Mouse (Mus musculus) macrophage (primary cell): ENCODE results near the gene Trmt112. TPM values are rescaled to one million over a fixed set of nuclear protein-coding genes. Genes with fewer than 3 reads are reported as not detected.
A peak's percentile ranks its signal among the peaks of the same experiment; 100 is the strongest.

ENCODE experiments used
- H3K27ac ChIP-seq: fragments of 350-480 bp; formaldehyde crosslinking; 2 replicates; pipeline ENCODE4 v1.9.0; 2021
- H3K36me3 ChIP-seq: fragments of 350-480 bp; formaldehyde crosslinking; 2 replicates; pipeline ENCODE4 v1.9.0; 2021; ENCODE audit errors: inconsistent target
- H3K4me3 ChIP-seq: fragments of 350-480 bp; formaldehyde crosslinking; 2 replicates; pipeline ENCODE4 v1.9.0; 2021; ENCODE audit errors: inconsistent target
- H3K79me2 ChIP-seq: fragments of 350-480 bp; formaldehyde crosslinking; 2 replicates; pipeline ENCODE4 v1.9.0; 2021; ENCODE audit errors: inconsistent target
- WGBS: methylation state at CpG from one replicate; pipeline ENCODE4 v1.1.7; 2026; ENCODE audit warnings: inconsistent platforms; ENCODE audit not compliant: missing documents; 5-methylcytosine and 5-hydroxymethylcytosine counted together
- polyA plus RNA-seq: library from polyadenylated mRNA; stranded (reverse); fragments of 250-400 nt; gene quantifications from 3 replicates; pipeline ENCODE4 v1.2.4, GENCODE M21; 2018; ENCODE audit warnings: inconsistent platforms

Trmt112 gene
- polyA plus RNA-seq, 1 experiment from 2014 or later: 70.0 TPM

DNA sequence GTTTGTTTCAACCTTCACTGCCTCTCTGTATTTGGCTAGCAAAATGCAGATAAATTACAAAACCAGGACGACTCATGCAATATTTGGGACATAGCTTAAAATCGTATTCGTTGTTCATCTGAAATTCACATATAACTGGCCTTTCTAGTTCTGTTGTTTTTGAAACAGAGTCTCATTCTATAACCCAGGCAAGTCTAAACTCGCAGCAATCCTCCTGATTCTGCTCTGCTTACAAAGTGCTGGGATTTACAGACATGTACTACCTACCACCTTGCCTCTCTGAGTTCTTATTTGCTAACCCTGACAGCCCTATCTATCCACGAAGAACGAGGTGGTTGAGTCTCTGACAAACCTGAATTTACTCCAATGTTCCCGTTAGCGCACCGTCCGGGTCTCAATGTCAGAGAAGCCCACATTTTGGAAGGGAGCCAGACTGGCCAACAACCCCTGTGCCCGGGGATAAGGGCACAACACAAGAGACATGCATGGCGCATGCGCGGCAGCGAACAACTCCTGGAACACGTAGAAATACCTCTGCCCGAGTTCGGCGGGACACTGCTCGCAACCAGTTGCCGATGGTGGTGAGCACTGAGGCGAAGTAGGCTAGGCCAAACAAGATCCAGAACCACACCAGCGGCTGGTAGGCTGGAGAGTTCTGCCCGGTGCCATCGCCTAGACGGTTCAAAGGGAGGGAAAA lies 17.2 kb downstream of the Trmt112 start:
- H3K27ac ChIP-seq: no peak overlapping the region
- no peaks in the 10 kb centered on the region for H3K36me3 ChIP-seq
- 32% methylated on average over 26 of the region's 26 CpGs for WGBS
- no peaks in the 10 kb centered on the region for H3K79me2 ChIP-seq
- no peak overlapping the region for H3K4me3 ChIP-seq

GRCm38 (mm10) chr19:6928080-6928479 lies 18.6 kb downstream of the Trmt112 start:
- Histone ChIP-seq H3K79me2 (no peaks in the 10 kb centered on the region), H3K4me3 (no peak overlapping the region), H3K27ac (no peak overlapping the region), H3K36me3 (no peaks in the 10 kb centered on the region)
- WGBS: 29% methylated on average over 9 of the region's 9 CpGs

- WGBS: no CpG with 5 or more reads among the region's 2 CpGs
- Histone ChIP-seq H3K79me2 (no peaks in the 10 kb centered on the region), H3K27ac (no peak overlapping the region), H3K36me3 (no peaks in the 10 kb centered on the region), H3K4me3 (no peak overlapping the region)
These were observed 21.5 kb downstream of the Trmt112 start for GRCm38 (mm10) chr19:6931002-6931401.

GRCm38 (mm10) chr19:6932018-6932417 lies 22.5 kb downstream of the Trmt112 start:
- 100% methylated on average over 1 of the region's 1 CpGs for WGBS
- no peak overlapping the region for H3K27ac ChIP-seq
- H3K79me2 ChIP-seq: no peaks in the 10 kb centered on the region
- H3K36me3 ChIP-seq: no peaks in the 10 kb centered on the region
- no peak overlapping the region for H3K4me3 ChIP-seq

DNA sequence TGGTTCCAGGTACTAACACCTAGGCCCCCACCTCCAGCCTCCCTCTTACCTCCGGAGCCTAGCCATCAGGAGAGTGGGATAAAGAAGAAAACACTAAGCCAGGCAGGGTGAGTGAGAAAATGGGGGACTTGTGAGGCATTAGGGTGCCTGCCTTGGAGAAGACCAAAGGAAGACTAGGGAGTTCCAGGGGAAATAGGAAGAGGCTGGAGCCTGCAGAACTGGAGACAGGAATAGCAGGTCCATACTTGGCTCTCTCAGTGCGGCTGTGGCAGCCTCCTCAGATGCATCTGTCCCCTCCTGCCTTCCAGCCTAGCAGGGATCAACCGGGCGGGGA lies 23.6 kb downstream of the Trmt112 start:
- WGBS: 47% methylated on average over 4 of the region's 4 CpGs
- Histone ChIP-seq H3K79me2 (no peaks in the 10 kb centered on the region), H3K36me3 (no peaks in the 10 kb centered on the region; the same call in 1 of the 2 replicates), H3K4me3 (no peak overlapping the region), H3K27ac (no peak overlapping the region)

GRCm38 (mm10) chr19:6933436-6934194 lies 24.1 kb downstream of the Trmt112 start:
- no peak overlapping the region for H3K27ac ChIP-seq
- no peaks in the 10 kb centered on the region; the same call in 1 of the 2 replicates for H3K36me3 ChIP-seq
- 9% methylated on average over 50 of the region's 58 CpGs for WGBS
- H3K4me3 ChIP-seq: no peak overlapping the region
- H3K79me2 ChIP-seq: no peaks in the 10 kb centered on the region

GRCm38 (mm10) chr19:6934195-6934977 lies 24.9 kb downstream of the Trmt112 start, which contains the start of gene Kcnk4:
Gene Kcnk4, minus strand, starts transcription at chr19:6934515.
- Histone ChIP-seq H3K4me3 (no peak within 1 kb of the TSS), H3K27ac (no peak within 1 kb of the TSS)
- WGBS: 28% methylated on average over 22 of the region's 23 CpGs

GRCm38 (mm10) chr19:6936299-6936698 lies 26.8 kb downstream of the Trmt112 start:
- Histone ChIP-seq H3K79me2 (no peaks in the 10 kb centered on the region), H3K4me3 (no peak overlapping the region), H3K27ac (no peak overlapping the region), H3K36me3 (no peaks in the 10 kb centered on the region; the same call in 1 of the 2 replicates)
- 31% methylated on average over 3 of the region's 3 CpGs for WGBS

More at GRCm38 (mm10) chr19:6934195-6934977, 24.9 kb downstream of the Trmt112 start, which contains the start of gene Kcnk4:
- Histone ChIP-seq H3K36me3 (no peaks in the 10 kb centered on the region; the same call in 1 of the 2 replicates), H3K79me2 (no peaks in the 10 kb centered on the region)

DNA sequence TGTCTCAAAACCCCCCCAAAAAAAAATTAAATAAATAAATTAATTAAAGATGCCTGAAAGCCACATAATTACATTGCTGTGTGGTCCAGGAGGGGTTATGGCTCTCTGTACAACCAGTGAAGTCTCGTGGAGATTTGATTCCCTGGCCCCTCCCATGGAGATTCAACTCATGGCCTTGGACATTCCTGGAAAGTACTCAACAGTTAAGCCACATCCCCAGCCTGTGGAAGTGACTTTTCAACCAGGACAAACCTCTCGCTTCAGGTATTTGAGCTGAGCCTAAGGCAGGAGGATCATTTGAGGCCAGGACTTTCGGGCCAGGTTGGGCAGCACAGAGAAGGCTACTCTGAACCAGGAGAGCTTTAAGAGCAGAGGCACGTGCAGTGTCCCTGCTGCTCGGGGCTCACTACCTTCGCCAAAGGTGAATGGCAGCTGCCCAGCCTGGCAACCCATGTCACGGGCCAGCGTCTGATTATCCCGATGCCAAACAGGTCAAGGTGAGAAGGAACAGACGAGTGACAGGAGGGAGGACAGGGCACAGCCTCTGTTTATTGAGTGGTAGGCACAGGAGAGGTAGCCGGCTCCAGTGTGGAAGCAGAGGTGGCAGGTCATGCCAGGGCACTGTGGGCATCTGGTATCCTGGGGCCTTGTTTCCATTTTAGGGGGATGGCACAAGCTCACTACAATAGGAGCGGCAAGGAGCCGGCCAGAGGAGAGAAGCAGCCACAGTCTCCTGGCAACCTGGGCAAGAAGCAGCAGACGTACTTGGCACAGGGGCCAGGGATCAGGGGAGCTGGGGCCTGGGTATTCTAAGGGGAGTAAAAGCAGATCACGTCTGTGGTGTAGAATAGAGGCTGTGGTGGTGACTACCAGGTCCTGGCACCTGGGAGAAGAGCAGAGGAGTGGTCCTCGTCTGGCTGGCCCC lies 28.3 kb downstream of the Trmt112 start:
- WGBS: 94% methylated on average over 16 of the region's 16 CpGs
- H3K4me3 ChIP-seq: no peak overlapping the region
- H3K79me2 ChIP-seq: peaks cover 4% of the 10 kb centered on the region
- no peak overlapping the region for H3K27ac ChIP-seq
- no peaks in the 10 kb centered on the region; the same call in 1 of the 2 replicates for H3K36me3 ChIP-seq

DNA sequence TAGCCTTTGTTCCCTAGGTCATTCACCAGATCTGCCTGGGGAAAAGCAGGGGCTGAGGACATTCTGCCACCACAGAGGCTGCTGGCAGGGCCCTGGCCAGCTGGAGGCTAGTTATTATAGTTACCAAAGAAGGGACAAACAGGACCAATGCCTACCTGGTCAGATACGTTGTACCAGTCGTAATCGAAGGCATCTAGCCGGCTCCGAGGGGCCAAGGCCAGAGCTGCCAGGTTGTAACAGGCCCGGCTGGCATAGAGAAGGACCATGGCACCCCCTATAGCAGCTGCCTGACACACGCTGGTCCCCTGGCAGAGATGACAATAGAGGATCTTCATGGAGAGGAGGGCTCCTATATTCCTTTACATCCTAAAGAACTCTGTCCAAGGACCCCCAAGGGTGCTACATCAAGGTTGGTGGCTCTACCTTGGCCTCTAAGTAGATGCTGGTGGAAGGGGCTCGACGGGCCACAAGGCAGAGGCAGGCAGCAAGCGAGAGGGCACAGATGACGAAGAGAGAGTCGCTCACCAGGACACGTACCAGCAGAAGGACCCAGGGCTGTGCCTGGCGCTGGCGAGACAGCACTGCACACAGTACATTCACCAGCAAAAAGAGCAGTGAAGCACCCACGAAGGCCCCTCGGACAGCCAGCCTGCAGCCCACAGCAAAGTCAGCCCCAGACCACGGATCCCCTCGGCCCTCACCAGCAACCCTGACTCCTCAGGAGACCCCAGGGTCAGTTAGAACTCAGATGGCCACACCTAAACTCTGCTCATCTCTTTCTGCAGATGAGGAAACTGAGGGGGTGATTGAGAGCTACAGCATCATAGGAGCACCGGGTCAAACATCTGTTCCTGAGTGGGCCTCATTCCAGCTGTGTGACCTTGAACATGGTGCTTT lies 29.9 kb downstream of the Trmt112 start:
- H3K27ac ChIP-seq: no peak overlapping the region
- 94% methylated on average over 20 of the region's 20 CpGs for WGBS
- no peaks in the 10 kb centered on the region; the same call in 1 of the 2 replicates for H3K36me3 ChIP-seq
- peaks cover 17% of the 10 kb centered on the region for H3K79me2 ChIP-seq
- no peak overlapping the region for H3K4me3 ChIP-seq

DNA sequence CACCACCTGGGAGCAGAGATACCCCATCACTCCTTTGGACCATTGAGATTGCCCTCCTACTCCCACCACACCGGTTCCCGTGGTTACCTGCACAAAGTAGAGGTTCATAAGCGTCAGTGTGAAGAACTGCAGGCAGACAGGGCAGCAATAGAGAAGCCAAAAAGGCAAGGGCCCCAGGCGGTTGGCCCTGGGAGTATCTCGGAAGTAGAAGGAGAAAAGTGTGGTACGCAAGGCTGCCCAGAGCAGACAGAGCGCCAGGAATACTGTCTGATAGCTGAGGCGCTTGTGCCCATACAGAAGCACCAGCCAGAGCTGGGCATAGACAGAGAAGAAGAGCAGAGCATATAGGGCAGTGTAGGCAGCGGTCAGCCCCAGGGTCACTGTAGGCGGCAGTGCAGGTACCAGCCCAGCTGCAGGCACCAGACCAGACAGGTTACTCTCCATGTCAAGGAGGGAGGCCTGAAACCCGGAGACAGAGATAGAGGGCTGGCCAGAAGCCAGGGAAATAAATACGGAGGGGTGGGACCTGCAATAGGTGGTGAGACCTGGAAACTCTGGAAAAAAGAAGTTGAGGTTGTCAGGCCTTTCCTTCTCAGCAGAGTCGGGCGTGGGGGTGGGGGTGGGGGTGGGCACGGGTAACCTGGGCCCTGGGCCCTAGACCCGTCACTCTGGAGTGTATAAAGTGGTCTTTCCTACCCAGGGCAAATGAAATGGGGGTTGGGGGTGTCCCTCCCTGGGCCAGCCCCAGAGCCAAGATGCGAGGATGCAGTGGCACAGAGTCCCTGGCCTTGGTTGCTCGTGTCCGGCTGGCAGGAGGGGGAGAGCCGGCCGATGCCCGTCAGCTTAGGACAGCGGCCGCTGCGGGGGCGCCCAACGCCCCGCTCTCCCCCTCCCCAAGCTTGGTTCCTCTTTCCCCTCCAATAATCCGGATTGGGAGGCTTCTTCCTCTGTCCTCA lies 31.2 kb downstream of the Trmt112 start:
- Histone ChIP-seq H3K79me2 (peaks cover 17% of the 10 kb centered on the region), H3K4me3 (peak overlapping the region; percentile 87), H3K27ac (no peak overlapping the region), H3K36me3 (peaks cover 5% of the 10 kb centered on the region; the same call in 1 of the 2 replicates)
- 33% methylated on average over 26 of the region's 29 CpGs for WGBS
